Mouse (Mus musculus) lung, embryonic 16.5 days (tissue): Measurements from ENCODE around the gene Tmem171. TPM values are rescaled to one million over a fixed set of nuclear protein-coding genes. Genes with fewer than 3 reads are reported as not detected.

Source experiments
- ATAC-seq: fragments of 200-750 bp; cut with Nextera tagmentation; 2 replicates; pipeline ENCODE4 v1.8.0; 2017; ENCODE audit warnings: low read depth, mild to moderate bottlenecking, moderate library complexity
- H3K27ac ChIP-seq: fragments of 300-500 bp; sonication (generic); 2 replicates; pipeline ENCODE4 v1.5.1; 2014; ENCODE audit warnings: mild to moderate bottlenecking, control low read depth, low read length
- H3K27me3 ChIP-seq: fragments of 300-500 bp; sonication (generic); 2 replicates; pipeline ENCODE4 v1.6.1; 2014; ENCODE audit warnings: low read depth, low read length, mixed read lengths; ENCODE audit not compliant: control insufficient read depth, insufficient read depth
- H3K36me3 ChIP-seq: fragments of 300-500 bp; sonication (generic); 2 replicates; pipeline ENCODE4 v1.6.1; 2014; ENCODE audit warnings: low read length; ENCODE audit not compliant: control insufficient read depth, insufficient read depth
- H3K4me1 ChIP-seq: fragments of 300-500 bp; sonication (generic); replicated peaks from 2 replicates; pipeline ENCODE4 v1.6.1; 2014; ENCODE audit warnings: low read length, mixed read lengths; ENCODE audit not compliant: control insufficient read depth, insufficient read depth
- H3K4me2 ChIP-seq: fragments of 300-500 bp; sonication (generic); 2 replicates; pipeline ENCODE4 v1.6.1; 2014; ENCODE audit warnings: low read depth, low read length, control low read depth
- H3K4me3 ChIP-seq: fragments of 300-500 bp; sonication (generic); 2 replicates; pipeline ENCODE4 v1.5.1; 2014; ENCODE audit warnings: mild to moderate bottlenecking, low read length, control low read depth
- H3K9ac ChIP-seq: fragments of 300-500 bp; sonication (generic); 2 replicates; pipeline ENCODE4 v1.6.1; 2014; ENCODE audit warnings: low read length, control low read depth
- H3K9me3 ChIP-seq: fragments of 300-500 bp; sonication (generic); 2 replicates; pipeline ENCODE4 v1.6.1; 2016; ENCODE audit warnings: low read length; ENCODE audit not compliant: control insufficient read depth
- WGBS: fragments of 180-500 bp; shearing (Covaris S2); extraction: QIAGEN DNeasy Blood & Tissue Kit; methylation state at CpG from one replicate; pipeline ENCODE4 v1.1.7; 2014; 5-methylcytosine and 5-hydroxymethylcytosine counted together
- polyA plus RNA-seq: library from polyadenylated mRNA; unstranded; fragments of >200 nt; fragmentation: Nextera tagmentation; extraction: Ambion mirVana; gene quantifications from 2 replicates; pipeline ENCODE4 v1.2.1, GENCODE M21; 2015

Gene Tmem171
- polyA plus RNA-seq, 1 experiment from 2014 or later = 24.0 TPM

- Histone ChIP-seq H3K9ac (no peak overlapping the region), H3K4me3 (no peak overlapping the region), H3K4me2 (no peak overlapping the region), H3K4me1 (no peaks in the 10 kb centered on the region; the same call in 1 of the 2 replicates), H3K9me3 (no peaks in the 10 kb centered on the region), H3K27ac (peak overlapping the region; percentile 25; the same call in 1 of the 2 replicates), H3K27me3 (no peaks in the 10 kb centered on the region), H3K36me3 (no peaks in the 10 kb centered on the region)
- 64% methylated on average over 8 of the region's 8 CpGs for WGBS
- peak; percentile 24; the same call in 1 of the 2 replicates for ATAC-seq
These were observed 21.5 kb upstream of the Tmem171 start for GRCm38 (mm10) chr13:98716176-98716575.

DNA sequence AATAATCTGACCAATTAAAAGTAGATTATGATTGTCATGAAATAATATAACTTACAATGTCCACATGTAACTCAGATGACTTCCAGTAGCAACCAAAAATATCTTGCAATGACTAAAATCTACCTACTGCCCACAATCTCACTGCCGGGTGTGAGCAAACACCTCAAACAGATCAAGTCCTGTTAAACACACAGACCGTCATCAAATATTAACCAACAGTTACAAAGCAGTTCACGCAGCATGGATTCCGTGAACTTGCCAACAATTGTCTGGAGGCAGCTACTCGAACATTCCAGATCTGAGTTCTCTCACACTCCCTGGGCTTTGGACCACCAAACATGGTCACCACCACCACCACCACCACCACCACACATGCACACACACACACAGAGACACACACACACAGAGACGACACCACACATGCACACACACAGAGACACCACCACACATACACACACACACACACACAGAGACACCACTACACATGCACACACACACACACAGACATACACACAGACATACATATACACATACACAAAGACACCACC, 20.9 kb upstream of the Tmem171 start:
- Histone ChIP-seq H3K9ac (no peak overlapping the region), H3K9me3 (no peaks in the 10 kb centered on the region), H3K27me3 (no peaks in the 10 kb centered on the region), H3K36me3 (no peaks in the 10 kb centered on the region), H3K4me3 (no peak overlapping the region), H3K27ac (peak overlapping the region; percentile 25; the same call in 1 of the 2 replicates), H3K4me1 (peaks cover 3% of the 10 kb centered on the region), H3K4me2 (no peak overlapping the region)
- 52% methylated on average over 6 of the region's 6 CpGs for WGBS
- peak; percentile 66 for ATAC-seq

DNA sequence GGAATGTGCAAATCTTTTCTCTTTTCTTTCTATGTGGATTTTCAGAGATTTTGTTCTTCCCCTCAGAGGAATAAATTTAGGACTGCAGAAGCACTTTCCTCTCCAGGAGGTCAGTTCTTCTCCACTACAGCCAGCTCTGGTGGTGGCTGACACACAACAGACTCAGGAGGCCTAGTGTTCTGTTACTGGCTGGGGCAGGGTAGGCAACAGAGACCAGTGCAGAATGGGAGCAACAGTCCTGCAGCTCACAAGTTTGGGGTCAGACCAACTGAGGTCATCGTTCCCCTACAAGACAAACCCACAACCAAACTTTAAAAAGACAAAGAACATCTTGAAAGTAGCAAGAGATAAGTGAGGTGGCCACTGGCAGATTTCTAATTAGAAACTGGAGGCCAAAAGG, 16.0 kb upstream of the Tmem171 start:
- ATAC-seq = peak; percentile 53

DNA sequence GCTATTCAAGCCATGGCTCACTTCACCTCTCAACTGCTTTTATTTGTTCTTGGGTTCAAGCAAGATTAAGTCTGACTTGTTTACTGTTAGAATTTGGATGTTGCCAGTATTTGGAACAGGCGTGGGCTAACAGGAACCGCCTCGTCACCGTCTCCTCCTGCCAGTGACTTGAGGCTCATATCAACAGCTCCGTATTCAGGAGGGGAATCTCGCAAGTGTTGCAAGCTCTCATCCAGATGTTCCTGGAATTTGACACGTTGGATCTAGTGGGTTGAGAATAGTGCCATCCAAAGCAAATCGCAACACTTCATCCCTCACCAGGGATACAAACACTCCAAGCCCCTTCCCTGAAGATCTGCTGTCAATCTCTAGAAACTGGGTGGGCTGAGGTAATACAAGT, 15.6 kb upstream of the Tmem171 start:
- H3K9me3 ChIP-seq = no peaks in the 10 kb centered on the region
- H3K9ac ChIP-seq = no peak overlapping the region
- H3K27me3 ChIP-seq = no peaks in the 10 kb centered on the region
- peak; percentile 88 for ATAC-seq
- H3K4me1 ChIP-seq = peaks cover 5% of the 10 kb centered on the region
- H3K36me3 ChIP-seq = no peaks in the 10 kb centered on the region
- no peak overlapping the region for H3K4me2 ChIP-seq
- H3K27ac ChIP-seq = peak overlapping the region; percentile 65
- 31% methylated on average over 8 of the region's 8 CpGs for WGBS
- H3K4me3 ChIP-seq = no peak overlapping the region

More for the DNA sequence above, 16.0 kb upstream of the Tmem171 start:
- Histone ChIP-seq H3K9ac (no peak overlapping the region), H3K9me3 (no peaks in the 10 kb centered on the region), H3K4me1 (peaks cover 5% of the 10 kb centered on the region), H3K27me3 (no peaks in the 10 kb centered on the region), H3K4me3 (no peak overlapping the region), H3K4me2 (no peak overlapping the region), H3K36me3 (no peaks in the 10 kb centered on the region), H3K27ac (peak overlapping the region; percentile 65)
- 74% methylated on average over 1 of the region's 1 CpGs for WGBS

- no peaks in the 10 kb centered on the region for H3K9me3 ChIP-seq
- WGBS = 73% methylated on average over 4 of the region's 4 CpGs
- no peak overlapping the region for H3K4me2 ChIP-seq
- no peaks in the 10 kb centered on the region for H3K27me3 ChIP-seq
- H3K4me1 ChIP-seq = peaks cover 6% of the 10 kb centered on the region
- no peaks in the 10 kb centered on the region for H3K36me3 ChIP-seq
- H3K27ac ChIP-seq = no peak overlapping the region
- no peak overlapping the region for H3K9ac ChIP-seq
- H3K4me3 ChIP-seq = no peak overlapping the region
- no peak for ATAC-seq
These were observed 10.9 kb upstream of the Tmem171 start for GRCm38 (mm10) chr13:98705501-98705900.

DNA sequence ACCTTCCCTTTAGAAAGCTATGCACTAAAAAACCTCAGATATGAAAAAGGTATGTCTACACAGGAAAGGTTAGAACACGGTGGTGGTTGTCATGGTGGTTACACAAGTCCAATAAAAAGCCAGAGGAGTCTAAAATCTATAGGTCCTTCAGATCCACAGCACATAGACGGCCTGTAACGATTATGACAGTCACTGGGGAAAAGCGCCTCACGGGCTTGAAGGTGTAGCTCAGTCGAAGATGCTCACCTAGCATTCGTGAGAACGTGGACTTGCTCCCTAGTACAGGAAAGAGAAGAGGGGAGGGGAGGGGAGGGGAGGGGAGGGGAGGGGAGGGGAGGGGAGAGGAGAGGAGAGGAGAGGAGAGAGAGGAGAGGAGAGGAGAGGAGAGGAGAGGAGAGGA, 9.2 kb upstream of the Tmem171 start:
- peaks cover 14% of the 10 kb centered on the region for H3K4me1 ChIP-seq
- no peaks in the 10 kb centered on the region for H3K36me3 ChIP-seq
- ATAC-seq = no peak
- H3K9ac ChIP-seq = no peak overlapping the region
- H3K4me2 ChIP-seq = no peak overlapping the region
- no peaks in the 10 kb centered on the region for H3K27me3 ChIP-seq
- H3K9me3 ChIP-seq = no peaks in the 10 kb centered on the region
- no peak overlapping the region for H3K27ac ChIP-seq
- WGBS = 66% methylated on average over 8 of the region's 8 CpGs
- H3K4me3 ChIP-seq = no peak overlapping the region

GRCm38 (mm10) chr13:98702361-98702760, 7.7 kb upstream of the Tmem171 start:
- no peaks in the 10 kb centered on the region for H3K9me3 ChIP-seq
- no peak for ATAC-seq
- H3K9ac ChIP-seq = no peak overlapping the region
- H3K4me2 ChIP-seq = no peak overlapping the region
- 87% methylated on average over 8 of the region's 8 CpGs for WGBS
- H3K4me1 ChIP-seq = peaks cover 14% of the 10 kb centered on the region
- no peaks in the 10 kb centered on the region for H3K27me3 ChIP-seq
- no peak overlapping the region for H3K4me3 ChIP-seq
- no peaks in the 10 kb centered on the region for H3K36me3 ChIP-seq
- no peak overlapping the region for H3K27ac ChIP-seq

DNA sequence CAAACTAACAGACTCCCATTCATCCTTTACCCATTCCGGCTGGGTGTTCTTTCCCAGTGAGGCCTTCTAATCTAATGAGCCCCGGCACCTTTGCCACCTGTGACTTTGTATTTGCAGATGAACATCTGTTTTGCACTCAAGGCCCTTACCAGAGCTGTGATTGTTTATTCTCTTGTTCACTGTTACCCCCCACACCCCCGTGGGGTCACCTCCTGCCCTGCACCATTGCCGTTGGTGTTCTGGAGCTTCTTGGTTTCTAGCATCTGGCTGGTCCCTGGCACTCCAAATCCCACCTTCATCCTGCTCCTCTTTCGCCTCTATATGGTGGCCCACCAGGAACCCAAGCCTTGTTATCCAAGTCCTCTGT, 6.7 kb upstream of the Tmem171 start:
- H3K27ac ChIP-seq = peak overlapping the region; percentile 97
- no peaks in the 10 kb centered on the region for H3K36me3 ChIP-seq
- H3K4me1 ChIP-seq = peaks cover 17% of the 10 kb centered on the region
- H3K4me2 ChIP-seq = no peak overlapping the region
- WGBS = 55% methylated on average over 5 of the region's 5 CpGs
- H3K9ac ChIP-seq = no peak overlapping the region
- H3K27me3 ChIP-seq = no peaks in the 10 kb centered on the region
- no peak for ATAC-seq
- no peaks in the 10 kb centered on the region for H3K9me3 ChIP-seq
- no peak overlapping the region for H3K4me3 ChIP-seq

DNA sequence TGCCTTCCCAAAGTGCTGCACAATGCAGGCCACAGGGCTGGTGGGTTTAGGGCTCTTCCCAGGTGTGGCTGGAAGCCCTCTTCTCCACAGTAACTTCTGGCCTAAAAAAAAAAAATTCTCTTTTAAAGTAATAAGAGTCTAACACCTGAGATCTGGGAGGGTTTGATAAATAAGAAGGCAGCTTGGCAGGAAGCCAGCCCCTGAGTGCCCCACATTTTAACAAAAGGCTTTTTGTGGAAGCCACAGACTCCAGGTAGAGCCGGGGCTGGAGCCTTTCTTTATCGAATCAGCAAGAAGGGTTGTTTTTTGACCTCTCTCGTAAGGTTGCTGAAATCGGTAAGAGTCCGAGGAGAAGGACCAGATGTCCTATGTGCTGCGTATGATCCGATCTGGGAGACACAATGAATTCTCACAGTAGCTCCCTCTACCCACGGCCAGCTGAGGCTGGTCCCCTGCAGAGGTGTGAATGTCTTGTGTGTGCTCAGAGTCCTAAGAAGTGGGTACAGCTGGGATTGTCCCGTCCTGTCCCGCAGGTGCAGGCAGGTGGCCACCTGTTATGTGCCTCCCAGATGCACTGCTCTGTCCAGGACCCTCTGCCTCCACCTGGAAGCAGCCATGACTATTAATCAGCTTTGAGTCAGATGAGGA, 6.2 kb upstream of the Tmem171 start:
- Histone ChIP-seq H3K27ac (peak overlapping the region; percentile 97), H3K4me3 (no peak overlapping the region), H3K9me3 (no peaks in the 10 kb centered on the region), H3K4me2 (0 out of 2 replicates have a peak overlapping the region, but pooled peaks have one; percentile 8), H3K27me3 (no peaks in the 10 kb centered on the region), H3K36me3 (no peaks in the 10 kb centered on the region), H3K9ac (peak overlapping the region; percentile 47), H3K4me1 (peaks cover 22% of the 10 kb centered on the region)
- ATAC-seq = peak; percentile 43
- 39% methylated on average over 10 of the region's 10 CpGs for WGBS
